Mouse (Mus musculus): ENCODE measurements around the gene Ehbp1l1. TPM values are rescaled to one million over a fixed set of nuclear protein-coding genes. Genes with fewer than 3 reads are reported as not detected.

Gene Ehbp1l1
- polyA plus RNA-seq, 1 experiment: 45.1 TPM

DNA sequence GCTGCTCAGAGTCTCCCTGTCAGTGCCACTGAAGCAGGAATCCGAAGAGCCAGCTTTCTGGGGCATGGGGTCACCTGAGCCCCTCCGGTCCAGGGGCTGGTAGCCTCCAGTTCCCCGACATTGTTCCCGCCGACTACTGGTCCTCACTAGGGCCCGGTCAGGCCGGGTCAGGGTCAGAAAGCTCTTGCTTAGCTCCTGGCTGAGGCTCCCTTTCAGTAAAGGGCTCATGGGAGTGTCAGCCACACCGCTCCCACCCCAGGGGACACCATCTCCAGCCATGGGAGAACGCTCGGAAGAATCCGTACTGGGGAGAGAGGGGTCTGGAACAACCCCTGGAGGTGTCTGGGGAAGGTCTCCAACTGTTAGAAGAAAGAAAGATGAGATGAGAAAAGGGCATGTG lies 40.3 kb downstream of the Ehbp1l1 start:
- no peak for DNase-seq (ENCODE audit: low read depth, low spot score)
- 95% methylated on average over 11 of the region's 11 CpGs for WGBS

DNA sequence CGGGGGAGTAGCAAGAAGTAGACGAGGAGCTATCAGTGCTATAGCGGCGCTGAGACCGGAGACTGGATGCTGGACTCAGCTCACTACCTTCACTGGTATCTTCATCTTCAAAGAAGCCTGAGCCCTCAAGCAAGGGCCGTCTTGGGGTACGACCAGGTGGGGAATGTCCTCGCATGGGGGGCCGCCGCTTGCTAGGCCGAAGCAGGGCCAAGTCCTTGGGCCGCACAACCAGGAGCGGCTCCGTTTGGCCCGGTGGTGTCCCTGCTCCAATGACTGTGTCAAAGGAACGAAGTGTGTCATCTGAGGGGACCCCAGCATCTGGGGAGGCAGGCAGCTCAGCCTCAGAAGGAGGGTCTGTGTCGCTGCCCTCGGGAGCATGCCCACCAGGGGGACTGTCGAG lies 40.7 kb downstream of the Ehbp1l1 start:
- no peak for DNase-seq (ENCODE audit: low read depth, low spot score)
- 96% methylated on average over 19 of the region's 19 CpGs for WGBS

DNA sequence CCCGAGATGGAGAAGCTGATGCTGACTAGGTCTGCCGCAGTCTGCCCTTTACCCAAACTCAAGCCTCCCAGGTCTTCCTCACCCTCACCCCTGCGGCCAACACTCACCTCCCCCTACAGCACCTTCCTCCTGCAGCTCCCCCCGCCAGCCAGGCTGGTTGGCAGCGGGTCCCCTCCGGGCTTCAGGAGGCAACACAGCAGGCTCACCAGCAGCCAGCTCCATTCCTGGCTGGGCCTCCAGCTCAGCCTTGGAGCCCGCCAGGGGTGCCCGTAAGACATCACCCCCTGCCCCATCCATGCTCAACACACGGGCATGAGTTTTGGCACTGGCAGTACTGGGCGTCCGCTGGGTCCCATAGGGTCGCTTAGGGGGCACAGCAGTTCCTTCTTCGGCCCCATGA lies 41.1 kb downstream of the Ehbp1l1 start:
- DNase-seq (ENCODE audit: low read depth, low spot score): no peak
- 90% methylated on average over 13 of the region's 13 CpGs for WGBS

DNA sequence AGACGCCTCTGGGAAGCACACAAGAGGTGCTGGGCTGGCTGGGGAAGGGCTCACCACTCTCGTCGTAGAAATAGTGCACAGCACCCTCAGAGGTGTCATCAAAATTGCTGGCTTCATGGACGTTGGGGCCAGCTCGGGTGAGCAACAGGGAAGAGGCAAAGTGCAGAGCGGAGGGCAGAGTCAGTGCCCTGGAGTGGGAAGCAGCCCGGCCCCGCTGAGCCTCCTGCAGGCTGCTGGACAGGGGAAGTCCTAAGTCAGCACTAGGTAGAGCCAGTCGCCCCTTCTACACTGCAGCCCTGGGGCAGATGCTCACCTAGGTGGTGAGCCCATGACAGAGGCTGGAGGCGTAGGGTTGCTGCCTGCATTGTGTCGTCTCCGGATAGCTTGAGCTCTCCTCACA lies 41.9 kb downstream of the Ehbp1l1 start:
- 91% methylated on average over 12 of the region's 12 CpGs for WGBS
- DNase-seq (ENCODE audit: low read depth, low spot score): no peak

DNA sequence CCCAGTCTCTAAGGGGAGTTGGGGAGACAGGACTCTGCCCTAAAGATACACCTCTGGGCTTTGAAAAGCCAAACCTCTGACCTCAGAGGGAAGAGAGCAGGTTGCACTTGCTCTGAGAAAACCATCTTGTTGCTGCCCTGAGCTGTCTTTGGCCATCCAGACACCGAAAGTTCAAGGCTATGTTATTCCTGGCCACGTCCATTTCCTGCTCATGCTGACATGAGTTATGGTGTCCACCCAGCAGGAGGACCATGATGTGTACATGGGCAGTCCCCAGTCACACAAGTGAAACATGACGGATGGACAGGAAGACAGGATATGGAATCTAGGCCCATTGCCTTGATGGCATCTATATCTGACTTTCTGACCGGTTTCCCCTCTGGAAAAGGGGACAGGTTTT lies 45.7 kb downstream of the Ehbp1l1 start:
- WGBS: 86% methylated on average over 4 of the region's 4 CpGs
- DNase-seq (ENCODE audit: low read depth, low spot score): no peak

DNA sequence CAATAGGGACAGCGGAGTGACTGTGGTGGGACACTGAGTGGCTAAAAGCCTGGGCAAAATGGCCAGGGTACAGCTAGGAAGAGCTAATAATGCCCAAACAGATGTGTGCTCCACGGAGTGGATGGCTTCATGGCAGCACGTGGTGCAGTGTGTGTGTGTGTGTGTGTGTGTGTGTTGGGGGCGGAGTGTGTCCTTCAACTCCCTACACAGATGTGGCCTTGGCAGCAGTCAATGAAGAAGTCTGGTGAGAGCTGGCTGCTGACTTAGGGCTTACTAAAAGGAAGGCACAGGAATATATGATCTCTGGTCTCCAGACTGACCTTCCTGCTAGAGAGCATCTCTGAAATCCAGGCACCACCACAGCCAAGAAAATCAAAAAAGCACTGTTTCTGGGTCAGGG lies 57.7 kb downstream of the Ehbp1l1 start:
- no peak for DNase-seq (ENCODE audit: low read depth, low spot score)
- WGBS: 67% methylated on average over 4 of the region's 4 CpGs

DNA sequence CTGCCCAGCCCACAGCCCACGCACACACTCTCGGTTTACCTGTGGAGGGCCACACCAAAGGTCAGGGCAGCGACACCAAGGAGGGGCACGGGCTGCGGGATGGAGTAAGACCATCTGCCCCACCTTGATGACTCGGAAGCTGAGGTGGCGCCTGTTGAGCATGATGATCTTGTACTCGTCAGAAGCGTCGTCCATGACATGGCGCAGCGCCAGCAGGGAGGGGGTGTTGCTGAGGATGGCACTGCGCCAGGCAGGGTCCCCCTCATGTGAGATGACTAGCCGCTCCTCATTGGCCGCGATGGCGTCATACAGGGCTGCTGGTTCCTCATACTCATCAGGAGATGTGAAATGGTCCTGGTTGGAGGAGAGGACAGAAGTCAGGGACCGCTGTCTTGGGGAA lies 59.7 kb downstream of the Ehbp1l1 start:
- no peak for DNase-seq (ENCODE audit: low read depth, low spot score)
- WGBS: 88% methylated on average over 18 of the region's 18 CpGs

DNA sequence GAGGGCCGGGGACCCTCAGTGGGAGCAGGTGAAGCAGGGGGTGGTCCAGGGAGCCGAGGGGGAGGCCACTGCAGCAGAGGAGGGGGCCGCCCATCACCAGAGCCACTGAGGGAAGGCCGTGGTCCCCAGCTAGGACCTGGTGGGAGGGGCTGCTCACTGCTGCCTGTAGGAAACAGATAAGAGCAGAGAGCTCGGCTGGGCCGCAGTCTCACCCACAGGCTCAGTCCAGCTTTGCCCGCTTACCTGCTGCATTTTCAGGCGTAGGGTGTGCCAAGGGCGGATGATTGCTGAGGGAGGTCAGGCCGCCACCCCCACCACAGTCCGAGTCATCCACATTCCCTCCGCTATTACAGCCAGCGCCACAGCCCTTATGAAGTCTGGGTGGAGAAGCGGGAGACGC lies 60.7 kb downstream of the Ehbp1l1 start:
- WGBS: 88% methylated on average over 15 of the region's 15 CpGs
- DNase-seq (ENCODE audit: low read depth, low spot score): no peak

DNA sequence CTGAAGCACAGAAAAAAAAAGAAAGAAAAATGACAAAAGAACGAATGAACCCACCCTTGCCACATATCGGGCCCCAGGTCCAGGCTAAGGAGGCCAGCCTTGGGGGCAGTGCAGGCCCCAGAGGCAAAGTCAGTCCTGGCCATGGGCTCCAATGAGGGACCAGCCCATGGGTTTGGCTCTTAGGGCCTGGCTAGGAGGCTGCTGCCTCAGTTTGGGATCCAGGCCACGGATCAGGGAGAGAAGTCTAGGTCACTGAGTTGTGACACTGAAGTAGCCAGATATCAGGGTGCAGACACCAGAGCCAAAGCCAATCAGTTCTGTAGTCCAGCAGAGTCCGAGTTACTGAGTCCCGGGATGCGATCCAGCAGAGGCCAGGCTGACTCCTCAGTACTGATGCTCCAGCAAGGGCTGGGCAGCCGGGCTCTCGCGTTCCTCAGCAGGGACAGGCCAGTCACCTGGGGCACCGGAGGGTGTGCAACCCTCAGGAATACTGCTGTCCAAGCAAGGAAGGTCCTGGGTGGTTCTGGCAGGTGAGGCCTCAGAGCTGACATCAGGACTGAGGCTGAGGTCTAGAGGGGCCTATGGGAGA lies 61.4 kb downstream of the Ehbp1l1 start:
- DNase-seq (ENCODE audit: low read depth, low spot score): no peak
- 95% methylated on average over 10 of the region's 10 CpGs for WGBS

DNA sequence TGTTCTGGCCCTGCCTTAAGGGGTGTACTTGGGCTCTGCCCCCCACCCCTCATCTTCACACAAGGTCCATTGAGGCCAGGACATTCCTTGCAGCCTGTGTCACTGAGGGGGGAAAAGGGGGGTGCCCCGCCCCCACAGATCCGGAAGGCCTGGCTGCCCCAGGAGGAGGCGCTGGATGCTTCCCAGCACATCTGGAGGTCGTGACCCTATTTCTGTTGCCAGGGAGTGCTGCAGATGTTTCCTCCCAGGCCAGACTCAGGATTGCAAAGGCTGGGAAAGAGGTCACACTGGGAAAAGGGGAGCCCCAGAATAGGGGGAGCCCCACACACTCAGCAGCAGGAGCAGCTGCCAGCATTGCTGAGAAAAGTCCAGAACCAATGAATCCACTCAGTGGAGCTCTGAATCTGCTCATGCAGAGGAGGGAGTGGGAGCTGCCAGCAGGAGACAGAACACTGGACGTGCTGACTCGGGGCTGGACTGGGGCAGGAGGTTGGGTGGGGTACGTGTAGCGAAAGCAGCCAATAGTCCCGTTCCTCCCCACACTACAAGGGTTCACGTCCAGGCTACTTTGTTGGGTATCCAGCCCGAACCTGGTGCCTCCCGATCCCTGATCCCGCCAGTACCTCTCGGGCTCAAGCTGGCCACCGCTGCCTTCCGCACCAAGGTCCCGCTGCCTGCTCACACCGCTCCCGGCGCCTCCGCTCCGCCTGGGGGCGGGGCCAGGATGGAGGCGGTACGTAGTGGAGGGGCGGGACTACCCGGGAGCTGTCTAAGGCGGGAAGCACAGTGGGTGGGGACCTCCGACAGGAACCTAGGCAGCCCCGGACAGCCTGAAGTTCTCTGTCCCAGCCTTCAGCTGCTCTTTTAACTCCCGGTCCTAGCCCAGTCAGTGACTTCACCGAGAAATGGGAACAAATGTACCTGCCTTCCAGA lies 62.9 kb downstream of the Ehbp1l1 start, which contains the start of gene Sipa1:
Gene Sipa1, minus strand, starts transcription at position 727 of the 933 bp plus-strand sequence.
- 3% methylated on average over 32 of the region's 32 CpGs for WGBS
- DNase-seq (ENCODE audit: low read depth, low spot score): peak; percentile 70

DNA sequence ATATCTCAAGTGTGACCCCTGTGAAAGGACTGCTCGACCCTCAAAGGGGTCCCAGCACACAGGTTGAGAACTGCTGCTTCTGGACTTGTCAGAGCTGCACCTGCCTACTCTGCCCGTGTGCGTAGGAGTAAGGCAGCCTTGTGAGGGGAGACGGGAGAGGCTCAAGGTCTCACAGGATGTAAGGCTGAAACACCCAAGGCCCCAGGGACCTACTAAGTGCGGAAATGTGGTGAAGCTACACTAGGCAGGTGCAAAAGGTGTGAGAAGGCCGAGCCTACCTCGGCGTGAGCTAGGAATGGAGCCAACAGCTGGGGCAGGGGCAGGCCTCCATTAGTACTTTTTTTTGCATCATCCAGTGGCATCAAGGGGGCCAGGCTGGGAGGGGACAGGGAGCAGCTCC lies 63.8 kb downstream of the Ehbp1l1 start:
- DNase-seq (ENCODE audit: low read depth, low spot score): no peak
- WGBS: 65% methylated on average over 8 of the region's 8 CpGs

DNA sequence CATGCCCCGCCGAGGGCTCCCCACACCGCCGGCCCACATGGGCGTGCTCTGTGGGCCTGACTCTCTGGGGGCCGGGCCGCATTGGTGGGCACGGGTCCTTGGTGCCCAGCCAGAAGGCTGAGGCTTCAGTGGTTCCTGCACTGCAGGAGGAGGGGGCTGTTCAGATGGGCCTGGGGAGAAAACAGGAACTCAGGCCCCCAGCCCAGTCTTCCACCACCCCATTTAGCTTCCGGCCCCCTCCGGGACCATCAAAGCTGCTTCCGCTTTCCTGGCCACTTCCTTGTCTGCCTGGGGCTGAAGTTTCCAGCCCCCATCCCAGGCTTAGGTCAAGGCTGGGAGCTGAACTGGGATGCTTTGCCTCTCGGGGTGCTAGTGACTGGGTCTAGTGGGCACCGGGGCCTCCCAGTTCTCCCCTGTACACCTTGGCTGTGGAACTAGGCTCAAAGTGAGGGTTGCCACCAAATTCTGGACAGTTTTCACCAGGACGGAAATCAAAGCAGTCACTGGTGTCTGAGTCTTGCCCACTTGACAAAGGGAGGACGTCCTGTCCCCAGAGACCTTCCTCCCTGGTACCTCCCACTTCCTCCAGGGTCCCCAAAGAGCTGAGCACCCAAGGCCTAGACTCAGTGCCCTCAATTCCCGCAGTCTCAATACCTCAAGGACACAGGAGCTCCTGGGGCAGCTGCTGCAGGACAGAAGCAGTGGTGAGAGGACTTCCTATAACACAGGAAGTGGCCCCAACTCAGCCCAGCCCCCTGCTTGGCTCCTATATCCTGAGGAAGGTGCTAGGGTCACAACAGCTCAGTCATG lies 65.0 kb downstream of the Ehbp1l1 start:
- no peak for DNase-seq (ENCODE audit: low read depth, low spot score)
- WGBS: 74% methylated on average over 16 of the region's 16 CpGs

Other genes with a start within 250 kb of the Ehbp1l1 start
- gene Mus81, start 237.9 kb downstream of the Ehbp1l1 start, polyA plus RNA-seq (2012; rRNA removed): 23.6 and 29.1 TPM in 2 replicates
- 697 and 725 TPM in 2 replicates for gene Cfl1, start 235.9 kb downstream of the Ehbp1l1 start, polyA plus RNA-seq (2012; rRNA removed)
- 0.14 and 0.15 TPM in 2 replicates for gene 1700020D05Rik, start 222.5 kb downstream of the Ehbp1l1 start, polyA plus RNA-seq (2012; rRNA removed)
- 3.2 and 3.7 TPM in 2 replicates for gene Snx32, start 215.8 kb downstream of the Ehbp1l1 start, polyA plus RNA-seq (2012; rRNA removed)
- gene Ovol1, start 165.7 kb downstream of the Ehbp1l1 start, polyA plus RNA-seq (2012; rRNA removed): 26.6 and 45.5 TPM in 2 replicates
- 11.9 and 19.5 TPM in 2 replicates for gene Ap5b1, start 158.3 kb downstream of the Ehbp1l1 start, polyA plus RNA-seq (2012; rRNA removed)
- gene Rnaseh2c, start 124.4 kb downstream of the Ehbp1l1 start, polyA plus RNA-seq (2012; rRNA removed): 45.1 and 47.1 TPM in 2 replicates
- gene Kat5, start 116.1 kb downstream of the Ehbp1l1 start, polyA plus RNA-seq (2012; rRNA removed): 43.6 and 54.2 TPM in 2 replicates
- 46.7 and 47.6 TPM in 2 replicates for gene Rela, start 88.8 kb downstream of the Ehbp1l1 start, polyA plus RNA-seq (2012; rRNA removed)
- gene Sipa1, start 62.6 kb downstream of the Ehbp1l1 start, polyA plus RNA-seq (2012; rRNA removed): 34.3 and 39.7 TPM in 2 replicates
- 71.1 and 90.9 TPM in 2 replicates for gene Map3k11, start 37.6 kb downstream of the Ehbp1l1 start, polyA plus RNA-seq (2012; rRNA removed)
- 71.8 and 89.0 TPM in 2 replicates for gene Pcnx3, start 37.4 kb downstream of the Ehbp1l1 start, polyA plus RNA-seq (2012; rRNA removed)
- gene Kcnk7, start 21.9 kb downstream of the Ehbp1l1 start, polyA plus RNA-seq (2012; rRNA removed): 0.18 TPM in 1 of 2 replicates, not detected in the other
- 65.4 and 79.8 TPM in 2 replicates for gene Fam89b, start 3.3 kb upstream of the Ehbp1l1 start, polyA plus RNA-seq (2012; rRNA removed)
- 18.4 and 19.9 TPM in 2 replicates for gene Ltbp3, start 14.6 kb upstream of the Ehbp1l1 start, polyA plus RNA-seq (2012; rRNA removed)
- gene Scyl1, start 45.1 kb upstream of the Ehbp1l1 start, polyA plus RNA-seq (2012; rRNA removed): 53.6 and 70.8 TPM in 2 replicates
- 24.6 and 48.3 TPM in 2 replicates for gene Frmd8, start 149.0 kb upstream of the Ehbp1l1 start, polyA plus RNA-seq (2012; rRNA removed)
- gene Slc25a45, start 151.5 kb upstream of the Ehbp1l1 start, polyA plus RNA-seq (2012; rRNA removed): 16.0 and 122 TPM in 2 replicates
- gene Tigd3, start 167.8 kb upstream of the Ehbp1l1 start, polyA plus RNA-seq (2012; rRNA removed): 1.1 and 2.1 TPM in 2 replicates
- gene Dpf2, start 186.7 kb upstream of the Ehbp1l1 start, polyA plus RNA-seq (2012; rRNA removed): 69.6 and 84.6 TPM in 2 replicates
- gene Cdc42ep2, start 198.5 kb upstream of the Ehbp1l1 start, polyA plus RNA-seq (2012; rRNA removed): 20.1 and 26.0 TPM in 2 replicates
- gene Pola2, start 237.9 kb upstream of the Ehbp1l1 start, polyA plus RNA-seq (2012; rRNA removed): 44.6 and 56.0 TPM in 2 replicates

All from large intestine, adult 2 months (tissue).